In the genomic region with DNA sequence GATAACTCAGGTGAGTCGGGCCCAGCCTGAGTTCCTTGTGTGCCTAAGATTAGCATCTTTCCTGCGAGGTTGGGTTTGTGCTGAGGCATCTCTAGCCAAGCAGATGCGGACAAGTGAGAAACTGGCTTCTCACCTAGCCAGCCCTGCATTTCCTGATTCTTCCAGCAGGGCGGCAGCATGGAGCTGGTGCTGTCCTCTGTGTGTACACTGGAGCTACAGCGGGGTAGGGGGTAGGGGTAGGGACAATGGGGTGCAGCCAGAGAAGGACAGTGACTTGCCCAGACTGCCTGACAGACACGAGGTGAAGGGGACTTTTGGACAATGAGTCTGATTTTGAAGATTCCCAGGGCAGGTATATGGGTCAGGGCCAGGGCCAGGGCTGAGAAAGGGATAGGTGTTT, we compare ENCODE assay signal across 16 mouse cellular contexts.
DNase-seq lines count a peak whose midpoint lies in the region; ATAC-seq and TF ChIP-seq lines count a peak whose summit lies in the region.
"Had no signal": no experiment of that assay in that cellular context is flagged by ENCODE, and none has a peak within 500 bp of the region (broad histone marks: within the 10 kb centered on the region; RNA-seq: fewer than 3 reads in every experiment).

No protein-coding gene starts in this region.

- peak; percentile 51 for TF ChIP-seq CTCF in forebrain, postnatal 0 days (IDR thresholded peaks at IDR 0.05; ENCODE audit: low read depth)
- peak; percentile 62 for TF ChIP-seq CTCF in layer of hippocampus, adult 2 months (conservative IDR thresholded peaks at IDR 0.05)
- peak; percentile 20 for TF ChIP-seq CTCF in lung, postnatal 0 days (IDR thresholded peaks at IDR 0.05)

- no peaks in the 10 kb centered on the region for H3K36me3 ChIP-seq in forebrain, postnatal 0 days (ENCODE audit: insufficient read depth)
- H3K36me3 ChIP-seq in forebrain, embryonic 13.5 days (ENCODE audit: poor library complexity, severe bottlenecking): no peaks in the 10 kb centered on the region
- no peaks in the 10 kb centered on the region for H3K36me3 ChIP-seq in lung, postnatal 0 days (ENCODE audit: insufficient read depth, low read length)
- H3K36me3 ChIP-seq in neural tube, embryonic 15.5 days: no peaks in the 10 kb centered on the region
- H3K36me3 ChIP-seq: limb, embryonic 12.5 days had no signal

- H3K4me1 ChIP-seq in forebrain, postnatal 0 days (ENCODE audit: insufficient read depth): no peaks in the 10 kb centered on the region
- H3K4me1 ChIP-seq in forebrain, embryonic 13.5 days: peaks cover 19% of the 10 kb centered on the region; the same call in 1 of the 2 replicates
- no peaks in the 10 kb centered on the region for H3K4me1 ChIP-seq in lung, postnatal 0 days (ENCODE audit: insufficient read depth, low read depth, low read length)
- peaks cover 26% of the 10 kb centered on the region for H3K4me1 ChIP-seq in neural tube, embryonic 15.5 days

- no peak overlapping the region for H3K27ac ChIP-seq in forebrain, postnatal 0 days (ENCODE audit: low read depth, low read length)
- H3K27ac ChIP-seq in forebrain, embryonic 13.5 days: no peak overlapping the region
- H3K27ac ChIP-seq in layer of hippocampus, adult 2 months: no peak overlapping the region
- no peak overlapping the region for H3K27ac ChIP-seq in lung, postnatal 0 days (ENCODE audit: low read length)
- H3K27ac ChIP-seq in neural tube, embryonic 15.5 days (replicated peaks): peak overlapping the region; percentile 74

- no peaks in the 10 kb centered on the region for H3K9me3 ChIP-seq in forebrain, postnatal 0 days (ENCODE audit: low read length)
- no peaks in the 10 kb centered on the region for H3K9me3 ChIP-seq in forebrain, embryonic 13.5 days (replicated peaks)
- no peaks in the 10 kb centered on the region for H3K9me3 ChIP-seq in lung, postnatal 0 days (ENCODE audit: low read length)
- H3K9me3 ChIP-seq in neural tube, embryonic 15.5 days (replicated peaks): no peaks in the 10 kb centered on the region
- H3K9me3 ChIP-seq: limb, embryonic 12.5 days had no signal

- no peak for TF ChIP-seq EP300 in lung, postnatal 0 days (IDR thresholded peaks at IDR 0.05)

- no peak overlapping the region for H3K4me3 ChIP-seq in forebrain, postnatal 0 days (ENCODE audit: low read depth, low read length)
- H3K4me3 ChIP-seq in forebrain, embryonic 13.5 days: no peak overlapping the region
- H3K4me3 ChIP-seq in layer of hippocampus, adult 2 months: no peak overlapping the region
- no peak overlapping the region for H3K4me3 ChIP-seq in lung, postnatal 0 days (ENCODE audit: low read depth, low read length)
- H3K4me3 ChIP-seq in neural tube, embryonic 15.5 days (replicated peaks): no peak overlapping the region
- H3K4me3 ChIP-seq: limb, embryonic 12.5 days had no signal

- no peak for ATAC-seq in forebrain, postnatal 0 days
- ATAC-seq in forebrain, embryonic 13.5 days: no peak
- no peak for ATAC-seq in lung, postnatal 0 days
- no peak for ATAC-seq in neural tube, embryonic 15.5 days (ENCODE audit: low FRiP score)
- no peak for ATAC-seq in activated CD4-positive, CD25-positive, alpha-beta regulatory T cell, adult 4 months

- 94% methylated on average over 6 of the region's 6 CpGs for WGBS in forebrain, postnatal 0 days
- whole genome bisulfite sequencing in forebrain, embryonic 13.5 days: 92% methylated on average over 6 of the region's 6 CpGs
- WGBS in lung, postnatal 0 days: 80% methylated on average over 6 of the region's 6 CpGs
- WGBS in neural tube, embryonic 15.5 days: 95% methylated on average over 6 of the region's 6 CpGs

- no peak overlapping the region for H3K4me2 ChIP-seq in forebrain, postnatal 0 days (ENCODE audit: low read depth)
- H3K4me2 ChIP-seq in forebrain, embryonic 13.5 days: no peak overlapping the region
- no peak overlapping the region for H3K4me2 ChIP-seq in lung, postnatal 0 days (replicated peaks; ENCODE audit: low read depth, low read length)
- no peak overlapping the region for H3K4me2 ChIP-seq in neural tube, embryonic 15.5 days
- H3K4me2 ChIP-seq: heart, embryonic 11.5 days; limb, embryonic 12.5 days had no signal

- H3K27me3 ChIP-seq in forebrain, postnatal 0 days (ENCODE audit: insufficient read depth, low read length): no peaks in the 10 kb centered on the region
- peaks cover 6% of the 10 kb centered on the region for H3K27me3 ChIP-seq in forebrain, embryonic 13.5 days
- no peaks in the 10 kb centered on the region for H3K27me3 ChIP-seq in lung, postnatal 0 days (replicated peaks; ENCODE audit: insufficient read depth, low read length)
- 0 out of 2 replicates have a peak, but pooled peaks cover 5% of the 10 kb centered on the region for H3K27me3 ChIP-seq in neural tube, embryonic 15.5 days (replicated peaks)
- H3K27me3 ChIP-seq: CH12.LX had no signal

- no peak overlapping the region for H3K9ac ChIP-seq in forebrain, postnatal 0 days
- H3K9ac ChIP-seq in forebrain, embryonic 13.5 days: no peak overlapping the region
- H3K9ac ChIP-seq in lung, postnatal 0 days (replicated peaks; ENCODE audit: low read depth): no peak overlapping the region
- H3K9ac ChIP-seq in neural tube, embryonic 15.5 days (replicated peaks): no peak overlapping the region
- H3K9ac ChIP-seq: limb, embryonic 12.5 days had no signal

- DNase-seq in forebrain, postnatal 0 days: no peak
- DNase-seq in layer of hippocampus, adult 2 months (ENCODE audit: low spot score in 2 of 2): no peak
- DNase-seq in layer of hippocampus, adult 9-10 months (ENCODE audit: low spot score): no peak
- no peak for DNase-seq in lung, postnatal 0 days (ENCODE audit: low spot score)
- DNase-seq in lung, postnatal 25 days (ENCODE audit: low spot score): no peak
- DNase-seq: adrenal gland, postnatal 25 days; cerebellum, adult 9-11 months; gastrocnemius, postnatal 36 days; heart, postnatal 14 days; thymus, postnatal 4 days had no signal
